Mouse (Mus musculus) cortical plate, adult 2 months (tissue): ENCODE results near the gene Pou2af1. TPM values are rescaled to one million over a fixed set of nuclear protein-coding genes. Genes with fewer than 3 reads are reported as not detected.
A peak's percentile ranks its signal among the peaks of the same experiment; 100 is the strongest.

Source experiments
- H3K27ac ChIP-seq: fragments of 200-500 bp; 2 replicates; pipeline ENCODE4 v1.5.1; 2012; ENCODE audit warnings: low read length, control low read depth, inconsistent platforms; ENCODE audit not compliant: insufficient read depth
- H3K4me1 ChIP-seq: fragments of 200-500 bp; 2 replicates; pipeline ENCODE4 v1.6.1; 2011; ENCODE audit warnings: low read length; ENCODE audit not compliant: control insufficient read depth, insufficient read depth
- H3K4me3 ChIP-seq: fragments of 200-500 bp; 2 replicates; pipeline ENCODE4 v1.5.1; 2011; ENCODE audit warnings: mild to moderate bottlenecking, low read length, control low read depth; ENCODE audit not compliant: insufficient read depth
- CTCF ChIP-seq: fragments of 200-500 bp; IDR thresholded peaks from 2 replicates; pipeline ENCODE4 v1.5.1; 2011; ENCODE audit warnings: mild to moderate bottlenecking, control low read depth, low read length; ENCODE audit not compliant: insufficient read depth; ENCODE audit errors: extremely low read depth
- POLR2A ChIP-seq: fragments of 200-500 bp; IDR thresholded peaks from 2 replicates; pipeline ENCODE4 v1.6.1; 2011; ENCODE audit warnings: mild to moderate bottlenecking, low read length, control low read depth; ENCODE audit not compliant: insufficient read depth; ENCODE audit errors: extremely low read depth
- polyA plus RNA-seq: library from polyadenylated mRNA; depleted of rRNA; stranded (reverse); fragments of >200 nt; gene quantifications from 2 replicates; pipeline ENCODE4 v1.2.3, GENCODE M21; 2012

The Pou2af1 gene
- polyA plus RNA-seq, 1 experiment, result 0.13 TPM

DNA sequence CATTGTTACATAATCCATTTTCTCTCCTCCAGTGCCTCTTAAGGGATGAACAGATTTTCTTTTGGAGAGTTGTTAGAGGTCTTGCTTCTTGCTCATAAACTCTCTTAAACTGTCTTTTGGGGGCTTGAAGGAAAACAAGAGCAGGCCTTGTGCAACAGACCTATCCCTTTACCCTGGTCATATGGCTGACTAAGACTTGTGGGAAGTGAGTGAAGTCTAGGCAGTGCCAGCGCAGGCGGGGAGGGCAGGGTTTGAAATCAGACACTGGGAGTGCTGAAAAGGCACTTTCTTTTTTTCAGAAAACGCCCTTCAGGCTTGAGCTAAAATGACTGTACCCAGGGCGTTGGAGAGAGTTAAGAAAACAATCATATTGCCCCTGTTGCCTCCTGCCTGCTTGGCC lies 1.8 kb downstream of the Pou2af1 start:
- TF ChIP-seq CTCF, result no peak
- no peak for TF ChIP-seq POLR2A
- Histone ChIP-seq H3K27ac (no peak overlapping the region), H3K4me1 (no peaks in the 10 kb centered on the region), H3K4me3 (no peak overlapping the region)

DNA sequence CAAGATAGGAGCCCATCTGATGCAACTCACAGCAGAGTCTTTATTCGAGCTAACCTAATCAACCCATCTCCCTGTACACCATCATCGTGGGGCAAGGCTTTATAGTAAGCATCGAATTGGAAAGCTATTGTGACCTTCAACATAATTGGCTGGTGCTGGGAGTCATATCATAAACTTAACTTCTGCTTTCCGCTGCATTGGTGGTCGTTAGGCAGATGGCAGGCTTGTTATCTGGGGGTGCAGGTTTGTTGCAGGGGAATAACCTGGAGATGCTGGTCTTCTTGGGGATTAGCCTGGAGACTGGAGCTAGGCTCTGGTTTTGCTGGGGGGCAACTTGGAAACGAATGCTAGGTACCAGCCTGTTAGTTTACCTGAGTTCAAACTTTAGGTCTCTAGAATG lies 2.4 kb downstream of the Pou2af1 start:
- no peak overlapping the region for H3K4me3 ChIP-seq
- H3K4me1 ChIP-seq, result no peaks in the 10 kb centered on the region
- H3K27ac ChIP-seq, result no peak overlapping the region
- TF ChIP-seq CTCF (no peak), POLR2A (no peak)

DNA sequence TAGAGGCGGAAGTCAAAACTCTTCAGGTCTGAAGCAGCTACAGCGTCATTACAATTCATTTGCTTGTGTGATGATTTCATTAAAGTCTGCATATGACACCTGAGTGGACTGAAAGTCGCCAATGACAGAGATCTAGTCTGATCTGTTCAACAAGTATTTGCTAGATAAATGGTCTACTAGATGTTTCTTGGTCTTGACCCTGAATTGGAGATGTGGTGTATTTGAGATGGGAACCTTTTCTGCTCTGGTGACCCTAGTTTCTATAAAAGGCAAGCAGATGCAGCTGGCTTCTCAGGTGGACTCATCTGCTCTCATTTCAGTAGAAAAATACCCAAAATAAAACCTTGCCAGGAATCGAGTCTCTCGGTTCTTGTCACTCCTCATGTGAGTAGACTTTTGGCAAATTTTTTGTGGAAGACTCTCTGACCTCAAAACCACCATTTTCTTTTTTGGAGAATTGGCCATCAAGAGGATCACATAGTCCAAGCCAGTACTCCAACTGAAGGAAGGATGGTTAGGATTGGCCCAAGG lies 12.2 kb downstream of the Pou2af1 start:
- Histone ChIP-seq H3K4me1 (no peaks in the 10 kb centered on the region), H3K27ac (no peak overlapping the region)
- TF ChIP-seq POLR2A, result no peak
- TF ChIP-seq CTCF, result no peak

DNA sequence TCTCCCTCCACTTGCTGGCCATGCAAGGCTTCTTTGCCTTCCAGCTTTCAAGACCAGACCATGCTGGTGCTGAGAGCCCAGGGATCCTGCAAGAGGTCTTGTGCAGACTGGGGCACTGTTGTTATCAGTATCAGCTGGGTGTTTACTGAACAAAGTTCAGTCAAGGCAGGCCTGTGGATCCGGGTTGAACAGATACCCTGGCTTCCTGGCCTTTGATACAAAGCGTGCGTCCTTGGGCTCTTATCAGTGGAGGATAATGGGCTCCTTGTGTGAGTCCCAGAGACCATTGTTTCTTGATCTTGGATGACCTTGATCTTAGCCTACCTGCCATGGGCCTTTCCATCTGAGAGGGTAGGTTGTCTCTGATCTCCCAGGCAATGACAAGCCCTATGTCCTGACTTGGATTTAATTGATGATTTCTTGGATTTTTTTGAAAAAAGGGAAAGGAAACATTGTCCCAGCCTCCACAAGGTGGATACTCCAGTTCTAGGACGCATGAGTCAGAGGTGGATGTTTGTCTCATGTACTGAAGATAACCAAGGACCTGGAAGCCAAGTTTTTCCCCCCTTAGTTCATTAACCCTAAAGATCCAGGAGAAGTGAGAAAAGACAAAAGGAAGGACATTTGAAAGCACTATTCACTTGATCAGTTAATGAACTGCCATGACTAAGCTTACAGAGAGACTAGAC lies 17.3 kb downstream of the Pou2af1 start:
- TF ChIP-seq CTCF (no peak), POLR2A (no peak)
- H3K4me3 ChIP-seq, result no peak overlapping the region
- no peaks in the 10 kb centered on the region for H3K4me1 ChIP-seq
- H3K27ac ChIP-seq, result no peak overlapping the region

More for the DNA sequence above, 12.2 kb downstream of the Pou2af1 start:
- H3K4me3 ChIP-seq, result no peak overlapping the region

DNA sequence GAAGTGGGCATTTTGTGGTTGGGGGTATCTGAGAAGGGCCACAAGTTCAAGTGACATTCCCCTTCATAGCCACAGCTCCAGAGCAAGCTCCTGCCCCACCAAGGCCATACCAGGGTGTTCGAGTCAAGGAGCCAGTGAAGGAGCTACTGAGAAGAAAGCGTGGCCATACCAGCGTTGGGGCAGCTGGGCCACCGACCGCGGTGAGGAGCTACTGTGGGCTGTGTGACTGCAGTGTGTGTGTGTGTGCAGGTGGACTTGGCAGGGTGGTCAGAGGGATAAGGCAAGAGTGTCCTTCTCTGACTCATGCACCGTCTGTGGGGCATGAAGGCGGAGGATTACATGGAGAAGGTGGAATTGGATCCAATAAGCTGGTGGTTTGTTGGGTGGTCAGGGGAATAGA lies 18.7 kb downstream of the Pou2af1 start:
- Histone ChIP-seq H3K4me1 (no peaks in the 10 kb centered on the region), H3K27ac (no peak overlapping the region), H3K4me3 (no peak overlapping the region)
- no peak for TF ChIP-seq POLR2A

DNA sequence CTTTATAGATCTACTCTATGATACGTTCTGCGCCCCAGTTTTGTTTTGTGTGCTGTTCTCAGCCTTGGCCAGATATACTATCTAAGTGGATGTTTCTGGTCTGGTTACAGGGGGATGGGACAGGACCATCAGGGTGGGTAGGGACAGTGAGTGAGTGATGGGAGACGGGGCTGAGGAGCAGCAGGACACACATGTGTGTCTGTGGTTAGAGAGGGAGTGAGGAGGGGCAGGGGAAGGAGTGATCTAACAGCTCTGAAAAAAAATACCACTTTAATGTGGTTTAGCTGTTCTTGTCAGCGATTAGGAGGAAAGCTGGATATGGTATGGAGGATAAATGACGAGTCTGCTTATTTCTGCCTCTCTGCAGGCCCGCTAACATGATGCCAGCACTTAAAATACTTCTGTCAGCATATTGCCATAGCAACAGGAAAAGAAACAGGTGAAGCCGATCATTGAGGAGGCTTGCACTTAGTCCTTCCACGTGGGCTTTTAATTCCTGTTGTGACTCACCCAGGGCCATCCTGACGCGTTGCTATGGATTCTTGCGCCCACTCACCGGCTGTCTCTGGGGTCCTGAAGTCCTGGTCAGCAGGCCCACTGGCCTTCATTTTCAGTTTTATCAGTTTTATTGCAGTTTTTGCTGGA lies 25.4 kb downstream of the Pou2af1 start:
- peak overlapping the region; percentile 7; the same call in 1 of the 2 replicates for H3K27ac ChIP-seq
- TF ChIP-seq CTCF, result no peak
- 0 out of 2 replicates have a peak, but pooled peaks have one; percentile 19 for TF ChIP-seq POLR2A
- H3K4me3 ChIP-seq, result no peak overlapping the region
- peaks cover 5% of the 10 kb centered on the region for H3K4me1 ChIP-seq

DNA sequence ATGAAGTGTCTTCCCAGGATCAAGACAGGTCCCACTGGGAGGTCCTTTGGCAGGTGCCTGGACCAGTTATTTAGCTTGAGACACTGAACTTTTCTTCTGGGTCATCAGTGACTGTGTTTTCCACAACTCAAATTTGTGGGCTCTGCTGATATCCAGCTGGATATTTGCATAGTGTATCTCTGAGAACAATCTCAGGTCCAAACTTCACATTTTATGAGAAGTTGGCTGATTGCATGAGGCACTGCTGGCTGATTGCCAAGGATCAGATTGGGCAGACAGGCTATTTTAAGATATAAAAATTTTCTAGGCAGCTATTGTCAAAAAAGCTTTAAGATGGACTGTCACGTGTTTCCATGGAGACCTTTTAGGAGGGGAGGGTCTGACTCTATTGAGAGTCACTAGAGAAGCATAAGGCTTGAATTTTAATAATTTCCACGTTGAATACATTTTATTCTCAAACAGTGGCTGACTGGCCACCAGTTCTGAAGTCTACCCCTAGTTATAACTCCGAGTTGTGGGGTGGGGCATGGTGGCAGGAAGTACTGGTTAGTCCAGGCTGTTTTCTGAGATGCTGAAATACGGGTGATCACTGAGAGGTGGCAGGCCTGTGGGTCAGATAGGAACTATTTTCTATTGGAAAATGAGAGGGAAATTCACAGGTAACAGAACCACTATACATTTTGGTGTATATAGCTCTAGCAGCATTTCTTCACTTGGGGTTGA lies 43.4 kb downstream of the Pou2af1 start:
- TF ChIP-seq CTCF, result no peak
- no peak for TF ChIP-seq POLR2A
- no peak overlapping the region for H3K4me3 ChIP-seq
- H3K4me1 ChIP-seq, result no peaks in the 10 kb centered on the region
- no peak overlapping the region for H3K27ac ChIP-seq

DNA sequence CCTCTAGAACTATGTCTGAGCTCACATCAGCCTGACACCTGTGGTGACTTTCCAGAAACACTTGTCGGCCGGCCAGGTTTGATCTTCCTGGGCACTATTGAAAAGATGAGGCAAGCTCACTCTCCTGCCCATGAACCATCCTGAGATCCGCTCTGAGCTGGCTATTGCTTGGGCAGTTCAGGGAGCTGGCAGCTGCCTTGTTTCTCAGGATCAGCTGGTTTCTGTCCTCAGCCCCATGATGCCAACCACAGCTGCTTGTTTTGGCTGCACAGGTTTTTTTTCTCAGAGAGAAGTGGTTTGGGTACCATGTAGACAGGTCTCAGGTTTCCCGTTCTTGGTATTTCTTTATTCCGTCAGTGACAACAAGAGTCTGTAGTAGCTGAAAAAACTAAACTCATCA lies 44.9 kb downstream of the Pou2af1 start:
- no peaks in the 10 kb centered on the region for H3K4me1 ChIP-seq
- H3K27ac ChIP-seq, result no peak overlapping the region
- no peak overlapping the region for H3K4me3 ChIP-seq
- TF ChIP-seq POLR2A (no peak), CTCF (no peak)

DNA sequence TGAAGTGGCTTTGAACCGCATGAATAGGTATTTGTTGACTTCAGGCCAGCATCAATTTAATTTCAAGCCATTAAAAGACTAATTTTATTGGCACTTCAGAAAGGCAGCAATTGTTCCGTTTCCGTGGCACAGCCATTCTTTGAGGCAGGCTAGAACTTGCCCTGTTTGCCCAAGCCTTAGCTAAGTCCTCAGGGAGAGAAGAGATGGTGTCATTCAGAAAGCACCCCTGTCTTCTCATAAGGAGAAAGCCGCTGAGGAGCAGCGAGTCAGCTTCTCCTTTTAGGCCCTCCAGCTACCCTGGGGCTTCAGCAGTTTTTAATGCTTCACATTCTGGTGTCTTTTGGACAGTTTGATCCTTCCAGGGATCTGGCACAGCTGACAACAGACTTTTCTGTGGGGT lies 55.3 kb downstream of the Pou2af1 start:
- Histone ChIP-seq H3K4me3 (no peak overlapping the region), H3K27ac (no peak overlapping the region), H3K4me1 (peaks cover 1% of the 10 kb centered on the region; the same call in 1 of the 2 replicates)
- TF ChIP-seq CTCF (no peak), POLR2A (no peak)

DNA sequence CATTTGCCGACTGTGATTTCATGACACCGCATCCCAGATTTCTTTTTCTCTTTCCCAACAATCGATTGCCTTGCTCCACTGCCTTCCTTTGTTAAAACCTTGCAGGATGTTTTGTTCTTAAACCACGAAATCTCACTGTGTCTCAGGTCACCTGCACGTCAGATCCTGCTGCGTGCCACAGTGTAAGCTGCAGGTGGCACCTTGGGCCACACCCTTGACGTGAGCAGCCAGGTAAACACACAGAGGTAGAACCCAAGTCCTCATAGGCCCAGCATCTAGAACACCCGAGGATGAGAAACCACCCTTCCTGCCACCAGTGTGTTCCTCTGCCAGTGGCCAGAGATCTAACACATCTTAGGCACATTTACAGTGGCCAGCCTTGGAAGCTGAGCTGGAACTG lies 57.6 kb downstream of the Pou2af1 start:
- Histone ChIP-seq H3K4me3 (no peak overlapping the region), H3K4me1 (peaks cover 1% of the 10 kb centered on the region; the same call in 1 of the 2 replicates), H3K27ac (no peak overlapping the region)
- TF ChIP-seq CTCF (no peak), POLR2A (no peak)

DNA sequence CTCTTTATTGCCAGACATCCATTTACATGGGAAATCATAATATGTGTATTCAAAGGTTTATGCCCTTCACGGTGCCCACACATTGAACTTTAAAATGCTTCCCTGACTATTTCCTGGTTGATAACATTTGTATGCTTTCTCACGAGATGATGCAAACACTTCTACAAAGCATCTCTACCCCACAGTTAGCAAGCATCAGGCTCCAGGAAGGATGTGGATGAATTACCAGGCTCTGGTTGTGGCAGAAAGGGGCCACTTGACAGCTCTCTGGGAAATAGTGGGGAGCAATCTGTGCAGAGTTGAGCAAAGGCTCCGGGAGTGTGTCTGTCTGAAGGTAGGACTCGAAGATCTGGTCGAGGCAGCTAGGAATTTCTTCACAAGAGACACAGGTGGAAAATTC lies 58.6 kb downstream of the Pou2af1 start:
- H3K4me1 ChIP-seq, result peaks cover 1% of the 10 kb centered on the region; the same call in 1 of the 2 replicates
- H3K4me3 ChIP-seq, result no peak overlapping the region
- no peak overlapping the region for H3K27ac ChIP-seq
- TF ChIP-seq CTCF (no peak), POLR2A (no peak)
